Mouse (Mus musculus) megakaryocyte, embryonic 14.5 days (primary cell): ENCODE measurements around the gene Asic5.

Experiments
- FLI1 ChIP-seq: IDR thresholded peaks from 2 replicates; pipeline ENCODE4 v1.6.1; 2012; ENCODE audit warnings: low read length, inconsistent platforms, mixed read lengths
- GATA1 ChIP-seq: IDR thresholded peaks from 3 replicates; pipeline ENCODE4 v1.6.1; 2012; ENCODE audit warnings: mixed read lengths, low read length, inconsistent platforms, borderline replicate concordance

DNA sequence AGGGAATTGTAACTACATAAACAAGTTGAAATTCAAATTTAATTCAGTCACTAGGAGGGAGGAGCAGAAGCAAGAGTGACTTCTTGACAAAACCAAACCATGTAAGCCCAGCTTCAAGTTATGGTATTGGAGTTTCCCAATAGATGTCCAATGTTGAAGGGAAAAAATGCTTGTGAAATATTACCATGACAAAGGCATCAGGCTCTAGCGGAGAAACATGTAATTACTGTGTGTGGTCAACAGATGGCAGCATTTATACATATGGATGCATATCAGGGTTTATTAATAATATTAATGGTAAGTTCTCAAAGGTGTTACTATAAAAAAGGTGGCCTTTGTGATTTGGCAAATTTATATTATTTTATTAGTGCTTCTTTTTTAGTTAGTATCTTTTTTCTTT lies 13.9 kb downstream of the Asic5 start:
- no peak for TF ChIP-seq GATA1
- TF ChIP-seq FLI1, result no peak
